Mouse (Mus musculus) forebrain, embryonic 10.5 days (tissue): Measurements from ENCODE around the gene Carns1. TPM values are rescaled to one million over a fixed set of nuclear protein-coding genes. Genes with fewer than 3 reads are reported as not detected.
A peak's percentile ranks its signal among the peaks of the same experiment; 100 is the strongest.

Source experiments
- DNase-seq: peaks from one replicate; pipeline ENCODE4 v3.0.0-alpha.2; 2017; ENCODE audit warnings: low spot score; ENCODE audit errors: extremely low spot score
- H3K27ac ChIP-seq: fragments of 300-500 bp; sonication (generic); 2 replicates; pipeline ENCODE4 v1.5.1; 2016; ENCODE audit warnings: mild to moderate bottlenecking
- H3K27me3 ChIP-seq: fragments of 300-500 bp; sonication (generic); 2 replicates; pipeline ENCODE4 v1.6.1; 2016; ENCODE audit warnings: mild to moderate bottlenecking; ENCODE audit not compliant: poor library complexity, severe bottlenecking
- H3K36me3 ChIP-seq: fragments of 300-500 bp; sonication (generic); replicated peaks from 2 replicates; pipeline ENCODE4 v1.6.1; 2016; ENCODE audit warnings: mild to moderate bottlenecking, moderate library complexity
- H3K4me1 ChIP-seq: fragments of 300-500 bp; sonication (generic); 2 replicates; pipeline ENCODE4 v1.6.1; 2016
- H3K4me3 ChIP-seq: fragments of 300-500 bp; sonication (generic); 2 replicates; pipeline ENCODE4 v1.5.1; 2016; ENCODE audit warnings: mild to moderate bottlenecking, moderate library complexity
- H3K9me3 ChIP-seq: fragments of 300-500 bp; sonication (generic); 2 replicates; pipeline ENCODE4 v1.6.1; 2016; ENCODE audit warnings: mild to moderate bottlenecking, moderate library complexity
- WGBS: fragments of 180-500 bp; shearing (Covaris S2); methylation state at CpG from one replicate; pipeline ENCODE4 v1.1.7; 2016; 5-methylcytosine and 5-hydroxymethylcytosine counted together
- polyA plus RNA-seq: library from polyadenylated mRNA; unstranded; fragments of >200 nt; fragmentation: Nextera tagmentation; extraction: Ambion mirVana; gene quantifications from 2 replicates; pipeline ENCODE4 v1.2.1, GENCODE M21; 2016

Gene Carns1
- polyA plus RNA-seq, 1 experiment from 2014 or later, result 2.5 TPM

DNA sequence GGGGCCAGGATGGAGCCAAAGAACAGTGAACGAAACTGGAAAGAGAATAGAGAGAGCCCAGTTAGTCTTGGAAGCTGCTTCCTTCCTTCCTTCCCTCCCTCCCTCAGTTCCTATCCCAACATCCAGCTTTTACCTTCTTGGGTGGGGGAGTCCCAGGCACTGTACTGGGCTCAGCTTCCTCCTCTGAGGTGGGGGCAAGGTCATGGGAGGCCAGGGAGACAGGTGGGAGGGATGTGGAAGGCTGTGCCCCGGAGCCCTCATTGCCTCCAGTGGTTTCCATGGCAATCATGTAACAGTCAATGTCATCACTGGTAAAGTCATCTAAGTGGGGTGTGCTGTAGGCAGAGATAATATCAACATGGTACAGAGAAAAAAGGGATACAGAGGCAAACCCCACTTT is 20.8 kb upstream of the Carns1 start:
- WGBS, result 84% methylated on average over 2 of the region's 2 CpGs
- peaks cover 78% of the 10 kb centered on the region for H3K36me3 ChIP-seq
- peaks cover 69% of the 10 kb centered on the region for H3K4me1 ChIP-seq
- H3K27ac ChIP-seq, result no peak overlapping the region
- no peak for DNase-seq
- no peak overlapping the region for H3K4me3 ChIP-seq
- no peaks in the 10 kb centered on the region for H3K27me3 ChIP-seq
- no peaks in the 10 kb centered on the region for H3K9me3 ChIP-seq

DNA sequence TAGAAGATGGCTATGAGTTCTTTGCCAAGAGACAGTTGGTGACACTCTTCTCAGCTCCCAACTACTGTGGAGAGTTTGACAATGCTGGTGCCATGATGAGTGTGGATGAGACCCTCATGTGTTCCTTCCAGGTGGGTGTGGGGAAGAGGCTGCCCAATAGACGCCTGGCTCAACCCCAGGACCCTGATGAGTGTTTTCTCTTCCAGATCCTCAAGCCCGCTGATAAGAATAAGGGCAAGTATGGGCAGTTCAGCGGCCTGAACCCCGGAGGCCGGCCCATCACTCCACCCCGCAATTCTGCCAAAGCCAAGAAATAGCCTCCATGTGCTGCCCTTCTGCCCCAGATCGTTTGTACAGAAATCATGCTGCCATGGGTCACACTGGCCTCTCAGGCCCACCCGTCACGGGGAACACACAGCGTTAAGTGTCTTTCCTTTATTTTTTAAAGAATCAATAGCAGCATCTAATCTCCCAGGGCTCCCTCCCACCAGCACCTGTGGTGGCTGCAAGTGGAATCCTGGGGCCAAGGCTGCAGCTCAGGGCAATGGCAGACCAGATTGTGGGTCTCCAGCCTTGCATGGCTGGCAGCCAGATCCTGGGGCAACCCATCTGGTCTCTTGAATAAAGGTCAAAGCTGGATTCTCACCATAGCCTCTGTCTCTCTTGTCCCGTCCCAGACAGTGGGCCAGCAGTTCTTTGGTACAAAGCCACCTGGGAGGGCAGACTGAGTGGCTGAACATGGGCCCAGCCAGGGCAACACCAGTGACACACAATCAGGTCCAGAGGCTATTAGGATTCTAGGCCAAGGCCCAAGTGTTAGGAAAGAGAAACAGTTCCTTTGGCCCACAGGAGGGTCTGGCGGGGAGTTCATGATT is 19.7 kb upstream of the Carns1 start:
- Histone ChIP-seq H3K4me3 (peak overlapping the region; percentile 96; the same call in 1 of the 2 replicates), H3K9me3 (no peaks in the 10 kb centered on the region), H3K36me3 (peaks cover 73% of the 10 kb centered on the region), H3K27me3 (no peaks in the 10 kb centered on the region), H3K4me1 (peaks cover 65% of the 10 kb centered on the region), H3K27ac (no peak overlapping the region)
- WGBS, result 86% methylated on average over 12 of the region's 12 CpGs
- DNase-seq, result no peak

DNA sequence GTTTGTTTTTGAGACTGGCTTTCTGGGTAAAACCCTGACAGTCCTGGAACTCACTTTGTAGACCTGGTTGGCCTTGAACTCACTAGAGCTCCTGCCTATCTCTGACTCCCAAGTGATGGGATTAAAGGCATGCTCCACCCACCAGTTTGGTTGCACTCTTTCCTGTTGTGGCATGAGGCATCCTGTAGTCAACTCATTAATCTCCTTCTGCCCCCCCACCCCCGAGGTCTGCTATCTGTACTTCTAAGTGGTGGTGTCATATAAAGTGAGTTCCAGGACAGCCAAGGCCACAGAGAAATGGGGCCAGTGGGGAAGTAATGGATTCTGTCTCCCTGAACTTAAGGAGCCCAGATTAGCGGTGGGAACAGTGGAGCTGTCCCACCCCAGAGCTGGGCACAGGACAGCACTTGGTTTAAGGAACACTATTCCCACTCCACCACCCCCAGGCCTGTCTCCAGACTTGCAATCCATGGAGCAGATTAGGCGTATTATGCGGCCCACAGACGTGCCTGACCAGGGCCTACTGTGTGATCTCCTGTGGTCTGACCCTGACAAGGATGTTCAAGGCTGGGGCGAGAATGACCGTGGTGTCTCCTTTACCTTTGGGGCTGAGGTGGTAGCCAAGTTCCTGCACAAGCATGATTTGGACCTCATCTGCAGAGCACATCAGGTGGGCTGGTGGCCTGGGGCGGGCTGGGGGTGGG is 18.9 kb upstream of the Carns1 start:
- Histone ChIP-seq H3K27me3 (no peaks in the 10 kb centered on the region), H3K4me3 (peak overlapping the region; percentile 96; the same call in 1 of the 2 replicates), H3K9me3 (no peaks in the 10 kb centered on the region), H3K4me1 (peaks cover 57% of the 10 kb centered on the region), H3K27ac (no peak overlapping the region), H3K36me3 (peaks cover 64% of the 10 kb centered on the region)
- WGBS, result 92% methylated on average over 8 of the region's 8 CpGs
- no peak for DNase-seq

DNA sequence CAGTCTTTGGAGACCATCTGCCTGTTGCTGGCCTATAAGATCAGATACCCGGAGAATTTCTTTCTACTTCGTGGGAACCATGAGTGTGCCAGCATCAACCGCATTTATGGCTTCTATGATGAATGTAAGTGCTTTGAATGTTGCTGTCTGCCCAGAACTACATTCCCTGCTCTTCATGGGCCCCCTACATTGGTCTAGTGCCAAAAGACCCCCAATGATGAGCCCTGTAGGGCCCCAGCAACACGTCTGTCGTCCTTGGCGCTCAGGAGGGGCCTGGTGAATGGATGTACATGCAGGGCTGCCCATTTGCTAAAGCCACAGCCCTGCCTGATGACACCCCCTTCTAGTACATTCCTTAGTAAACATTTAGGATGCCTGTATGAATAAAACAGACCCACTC is 17.9 kb upstream of the Carns1 start:
- H3K36me3 ChIP-seq, result peaks cover 54% of the 10 kb centered on the region
- peaks cover 55% of the 10 kb centered on the region for H3K4me1 ChIP-seq
- 75% methylated on average over 6 of the region's 6 CpGs for WGBS
- H3K9me3 ChIP-seq, result no peaks in the 10 kb centered on the region
- peak overlapping the region; percentile 96 for H3K4me3 ChIP-seq
- peak overlapping the region; percentile 98 for H3K27ac ChIP-seq
- DNase-seq, result no peak
- H3K27me3 ChIP-seq, result no peaks in the 10 kb centered on the region

DNA sequence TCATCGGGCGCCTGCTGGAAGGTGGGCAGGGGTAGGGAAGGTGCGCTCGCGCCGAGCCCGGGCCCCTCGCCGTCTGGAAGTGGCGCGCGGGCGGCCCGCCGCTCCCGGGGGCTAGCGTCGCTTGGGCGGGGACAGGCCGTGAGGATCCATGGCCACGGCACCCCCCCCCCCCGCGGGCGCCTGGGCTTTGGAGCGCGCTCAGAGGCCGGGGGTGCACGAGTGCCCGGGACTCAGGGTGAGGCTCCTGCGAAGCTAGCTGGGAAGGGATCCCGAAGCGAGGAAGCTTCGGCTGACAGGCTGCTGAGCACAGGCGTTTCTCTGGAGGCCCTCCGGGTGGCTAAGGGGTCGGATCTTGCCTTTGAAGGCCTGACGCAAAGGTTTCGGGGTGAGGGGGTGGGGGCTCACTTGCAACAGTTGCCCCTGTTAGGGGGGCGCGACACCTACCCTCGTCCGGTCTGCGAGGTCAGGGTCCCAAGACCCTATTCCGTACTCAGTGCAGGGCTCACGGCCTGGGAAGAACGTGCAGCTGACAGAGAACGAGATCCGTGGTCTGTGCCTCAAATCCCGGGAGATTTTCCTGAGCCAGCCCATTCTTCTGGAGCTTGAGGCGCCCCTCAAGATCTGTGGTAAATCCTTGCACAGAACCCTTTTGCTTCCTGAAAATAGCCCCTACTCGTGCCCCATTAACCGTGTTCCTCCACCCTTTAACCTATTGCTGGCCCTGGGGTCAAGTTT is 17.1 kb upstream of the Carns1 start:
- Histone ChIP-seq H3K27me3 (no peaks in the 10 kb centered on the region), H3K27ac (peak overlapping the region; percentile 98), H3K4me1 (peaks cover 55% of the 10 kb centered on the region), H3K9me3 (no peaks in the 10 kb centered on the region), H3K4me3 (peak overlapping the region; percentile 96), H3K36me3 (peaks cover 47% of the 10 kb centered on the region)
- DNase-seq, result no peak
- WGBS, result under 1% methylated on average over 50 of the region's 52 CpGs

DNA sequence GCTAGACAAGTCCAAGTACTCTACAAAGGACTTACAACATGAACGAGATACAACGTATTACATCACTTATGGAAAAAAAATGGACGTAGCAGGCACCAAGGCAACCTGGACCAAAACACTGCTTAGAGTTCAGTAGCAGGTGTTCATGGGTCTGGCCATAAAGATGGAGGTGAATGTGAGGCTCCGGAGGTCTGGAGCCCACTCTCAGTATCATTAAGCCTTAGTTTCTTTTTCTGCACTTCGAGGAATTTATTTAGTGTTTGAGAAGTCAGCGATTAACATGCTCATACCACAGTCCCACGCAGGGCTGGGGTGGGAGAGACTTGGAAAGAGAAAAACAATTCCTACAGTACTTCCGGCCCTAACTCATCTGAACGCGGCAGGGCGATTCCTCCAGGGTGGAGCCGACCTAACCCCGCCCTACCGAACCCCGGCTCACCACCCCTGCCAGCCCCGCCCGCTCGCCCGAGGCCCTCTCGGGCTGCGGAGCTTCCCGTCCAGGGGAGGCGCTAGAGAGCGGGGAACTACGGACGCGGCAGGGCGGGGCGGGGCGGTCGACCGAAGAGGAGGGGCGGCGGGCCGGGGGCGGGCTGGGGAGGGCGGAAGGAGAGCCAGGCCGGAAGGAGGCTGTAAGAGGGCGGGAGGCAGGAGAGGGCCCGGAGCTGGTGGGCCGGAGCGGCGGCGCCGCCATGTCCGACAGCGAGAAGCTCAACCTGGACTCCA is 16.4 kb upstream of the Carns1 start, which contains the start of gene Ppp1ca:
TSS of gene Ppp1ca (plus strand) at position 538 of the 723 bp plus-strand sequence.
- peak; percentile 97 for DNase-seq
- no peaks in the 10 kb centered on the region for H3K27me3 ChIP-seq
- peaks cover 39% of the 10 kb centered on the region for H3K36me3 ChIP-seq
- peak within 1 kb of the TSS; percentile 98 for H3K27ac ChIP-seq
- no peaks in the 10 kb centered on the region for H3K9me3 ChIP-seq
- H3K4me1 ChIP-seq, result peaks cover 50% of the 10 kb centered on the region
- WGBS, result 6% methylated on average over 47 of the region's 47 CpGs
- H3K4me3 ChIP-seq, result peak within 1 kb of the TSS; percentile 96

DNA sequence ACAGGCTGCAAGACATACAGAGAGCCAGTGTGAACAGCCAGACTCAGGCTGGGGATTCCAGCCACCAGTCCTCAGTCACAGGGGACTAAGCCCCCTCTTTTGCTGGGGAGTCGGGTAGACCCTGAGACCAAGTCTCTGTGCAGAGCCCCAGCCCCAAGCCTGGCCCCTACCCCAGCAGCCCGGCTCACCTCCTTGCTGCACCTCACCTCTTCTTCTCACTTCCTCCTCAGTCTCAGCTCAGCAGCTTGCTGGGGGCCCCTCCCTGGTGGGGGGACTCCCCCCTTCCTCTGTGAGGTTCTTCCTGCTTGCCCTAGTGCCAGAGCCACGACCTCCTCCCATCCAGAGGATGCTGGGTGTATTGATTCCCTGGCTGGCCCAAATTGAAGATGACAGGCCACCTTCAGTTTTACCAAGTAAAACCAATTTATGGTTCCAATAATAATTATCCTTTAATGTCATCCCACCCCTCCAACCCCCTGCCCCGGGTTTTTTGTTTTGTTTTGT is 15.6 kb upstream of the Carns1 start, which contains the start of gene Tbc1d10c:
TSS of gene Tbc1d10c (minus strand) at position 454 of the 504 bp plus-strand sequence.
- Histone ChIP-seq H3K4me1 (peaks cover 42% of the 10 kb centered on the region), H3K36me3 (peaks cover 31% of the 10 kb centered on the region), H3K27ac (peak within 1 kb of the TSS; percentile 98), H3K9me3 (no peaks in the 10 kb centered on the region), H3K27me3 (no peaks in the 10 kb centered on the region), H3K4me3 (peak within 1 kb of the TSS; percentile 96)
- DNase-seq, result no peak
- 69% methylated on average over 4 of the region's 4 CpGs for WGBS

DNA sequence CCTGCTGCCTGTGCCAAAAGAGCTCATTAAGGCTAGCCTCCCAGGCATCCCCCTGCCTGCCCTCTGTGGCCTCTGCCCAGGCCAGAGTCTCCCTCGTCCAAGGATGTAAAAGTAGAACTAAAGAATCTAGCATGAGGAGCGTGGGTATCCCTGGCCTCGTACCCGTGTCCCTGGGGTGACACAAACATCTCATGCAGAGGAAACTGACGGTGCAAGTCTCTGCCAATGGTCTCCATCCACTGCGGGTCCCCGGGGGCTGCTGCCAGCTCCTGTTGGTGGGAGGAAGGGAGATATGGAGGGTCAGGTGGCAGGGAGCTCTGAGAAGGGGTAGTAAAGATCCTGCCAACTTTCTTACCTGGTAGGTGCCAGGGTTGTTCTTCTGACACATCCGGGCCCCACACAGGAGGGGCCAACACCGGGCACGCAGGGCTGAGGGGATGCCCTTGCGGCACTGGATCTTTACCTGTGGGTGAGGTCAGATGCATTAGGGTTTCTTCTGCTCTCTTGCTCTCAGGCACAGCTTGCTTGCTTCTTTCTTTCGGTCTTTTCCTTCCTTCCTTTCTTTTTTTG is 13.9 kb upstream of the Carns1 start:
- H3K4me3 ChIP-seq, result no peak overlapping the region
- no peaks in the 10 kb centered on the region for H3K9me3 ChIP-seq
- 90% methylated on average over 12 of the region's 12 CpGs for WGBS
- H3K4me1 ChIP-seq, result peaks cover 49% of the 10 kb centered on the region
- no peaks in the 10 kb centered on the region for H3K27me3 ChIP-seq
- H3K36me3 ChIP-seq, result peaks cover 14% of the 10 kb centered on the region
- DNase-seq, result no peak
- no peak overlapping the region for H3K27ac ChIP-seq

DNA sequence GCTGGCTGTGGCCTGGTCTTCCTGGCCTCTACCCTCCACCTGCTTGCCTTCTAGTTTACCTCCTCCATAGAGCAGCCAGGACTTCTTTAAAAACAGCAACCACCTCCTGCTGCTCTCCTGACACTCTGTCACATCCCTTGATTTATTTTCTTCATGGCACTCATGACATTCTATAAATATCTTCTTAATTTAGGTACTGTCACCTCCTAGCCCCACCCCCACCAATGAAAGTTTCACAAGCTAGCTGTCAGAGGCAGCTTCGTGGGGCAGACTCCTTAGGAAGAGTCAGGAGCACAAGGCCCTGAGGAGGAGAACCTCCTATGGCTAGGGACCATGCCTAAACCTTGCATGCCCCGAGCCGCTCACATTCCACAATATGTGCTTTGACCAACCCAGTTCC is 12.0 kb upstream of the Carns1 start:
- Histone ChIP-seq H3K27me3 (no peaks in the 10 kb centered on the region), H3K4me1 (peaks cover 40% of the 10 kb centered on the region), H3K9me3 (no peaks in the 10 kb centered on the region), H3K36me3 (no peaks in the 10 kb centered on the region), H3K4me3 (no peak overlapping the region), H3K27ac (no peak overlapping the region)
- WGBS, result 77% methylated on average over 3 of the region's 3 CpGs
- no peak for DNase-seq

DNA sequence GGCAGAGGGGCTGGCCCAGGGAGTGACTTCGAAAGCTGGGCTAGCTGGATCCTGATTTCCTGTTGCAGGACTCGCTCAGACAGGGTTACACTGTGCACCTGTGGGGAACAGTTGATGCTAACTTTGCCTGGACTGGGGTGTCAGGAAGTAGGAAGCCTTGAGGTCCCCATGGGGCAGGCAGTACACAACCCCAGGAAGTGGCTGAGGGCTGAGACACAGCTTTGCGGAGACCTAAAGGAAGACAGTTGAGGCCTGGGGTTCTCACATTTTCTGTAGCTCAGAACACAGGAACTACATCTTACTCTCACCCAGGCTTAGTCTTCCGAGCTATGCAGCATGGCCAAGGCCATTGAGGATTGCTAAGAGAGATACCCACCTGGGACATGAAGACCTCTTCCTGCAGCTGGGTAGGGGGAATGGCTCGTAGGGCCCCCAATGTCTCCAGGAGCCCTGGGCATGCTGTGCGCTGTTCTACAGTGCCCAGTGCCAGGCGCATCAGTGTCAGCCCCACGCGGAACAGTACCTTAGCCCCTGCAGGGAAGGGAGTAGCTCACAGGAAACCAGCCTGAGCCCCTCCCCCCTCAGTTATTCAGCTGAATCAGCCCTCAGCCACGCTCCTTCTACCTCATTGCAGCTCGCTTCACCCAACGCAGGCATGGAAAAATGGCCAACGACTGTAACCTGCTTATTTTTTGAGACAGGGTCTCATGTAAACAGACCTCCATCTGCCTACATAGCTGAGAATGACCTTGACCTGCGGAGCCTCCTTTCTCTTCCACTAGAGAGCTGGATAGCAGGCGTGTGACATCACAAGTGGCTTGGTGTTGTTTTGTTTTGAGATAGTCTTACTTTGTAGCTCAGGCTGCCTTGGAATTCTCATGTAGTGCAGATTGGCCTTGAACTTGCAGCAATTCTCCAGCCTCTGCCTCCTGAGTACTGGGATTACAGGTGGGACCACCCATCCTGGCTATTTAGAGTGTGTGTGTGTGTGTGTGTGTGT is 10.0 kb upstream of the Carns1 start:
- H3K36me3 ChIP-seq, result no peaks in the 10 kb centered on the region
- H3K4me3 ChIP-seq, result no peak overlapping the region
- peaks cover 30% of the 10 kb centered on the region for H3K4me1 ChIP-seq
- H3K9me3 ChIP-seq, result no peaks in the 10 kb centered on the region
- H3K27ac ChIP-seq, result 0 out of 2 replicates have a peak overlapping the region, but pooled peaks have one; percentile 37
- 66% methylated on average over 15 of the region's 15 CpGs for WGBS
- DNase-seq, result no peak
- no peaks in the 10 kb centered on the region for H3K27me3 ChIP-seq

DNA sequence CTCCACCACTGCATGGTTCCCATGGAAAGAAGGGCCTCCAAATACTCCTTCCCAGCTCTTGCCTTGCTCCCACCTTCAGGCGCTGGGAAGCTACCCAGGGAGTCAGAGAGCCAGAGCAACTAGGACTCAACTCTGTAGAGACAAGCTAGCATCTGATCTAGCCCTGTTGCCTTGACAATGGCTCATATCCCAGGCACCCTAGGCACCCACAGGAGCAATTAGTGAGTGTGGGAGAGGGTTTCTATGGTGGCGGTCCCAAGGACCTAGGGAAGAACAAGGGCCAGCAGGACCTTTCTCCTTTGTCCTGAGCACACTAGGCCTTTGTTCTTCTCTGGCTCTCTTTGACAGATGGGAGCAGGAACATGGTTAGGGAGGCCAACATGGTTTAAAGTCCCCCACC is 8.4 kb upstream of the Carns1 start:
- Histone ChIP-seq H3K4me3 (no peak overlapping the region), H3K27ac (0 out of 2 replicates have a peak overlapping the region, but pooled peaks have one; percentile 4), H3K27me3 (no peaks in the 10 kb centered on the region), H3K36me3 (no peaks in the 10 kb centered on the region), H3K9me3 (no peaks in the 10 kb centered on the region), H3K4me1 (peaks cover 30% of the 10 kb centered on the region)
- WGBS, result 82% methylated on average over 2 of the region's 2 CpGs
- no peak for DNase-seq
